Mouse (Mus musculus): Measurements from ENCODE around the gene Fras1. TPM values are rescaled to one million over a fixed set of nuclear protein-coding genes. Genes with fewer than 3 reads are reported as not detected.

The Fras1 gene
- total RNA-seq, 2 experiments from 2014 or later = 17.5 to 20.3 TPM

- no peak for DNase-seq (ENCODE audit: low spot score in 2 of 2)
Observed at GRCm38 (mm10) chr5:96402555-96402954, 28.8 kb downstream of the Fras1 start.

DNA sequence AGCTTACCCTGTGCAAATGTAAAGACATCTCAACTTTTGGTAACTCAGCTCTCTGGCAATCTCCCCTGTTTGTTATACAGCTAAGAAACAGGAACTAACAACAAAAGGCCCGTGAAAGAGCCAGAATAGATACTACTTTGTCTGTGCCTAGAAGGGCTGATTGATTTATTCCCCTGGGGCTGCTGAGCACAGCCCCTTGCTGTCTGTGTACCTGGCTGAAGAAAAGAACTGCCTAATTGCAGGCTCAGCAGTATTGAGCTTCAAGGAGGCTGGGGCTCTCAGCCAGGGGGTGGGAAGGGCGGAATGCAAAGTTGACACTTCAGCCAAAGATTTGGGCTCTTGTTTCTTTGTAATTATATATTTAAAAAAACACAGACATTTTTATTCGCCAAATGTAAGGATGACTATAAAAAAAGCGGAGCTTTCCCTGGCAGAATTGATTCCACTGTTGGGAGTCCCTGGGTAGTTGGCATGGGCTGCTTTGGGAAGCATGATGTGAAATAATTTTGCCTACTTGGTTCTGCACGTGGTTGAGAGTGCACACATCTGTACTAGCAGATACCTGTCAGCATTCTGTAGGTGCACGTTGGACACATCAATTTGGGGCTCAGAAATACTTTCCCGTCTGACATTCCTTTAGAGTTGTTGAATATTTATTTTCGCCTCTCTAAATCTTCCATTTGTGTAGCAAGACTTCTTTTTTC lies 31.5 kb downstream of the Fras1 start:
- no peak for DNase-seq (ENCODE audit: low spot score in 2 of 2)

GRCm38 (mm10) chr5:96408291-96408690 lies 34.5 kb downstream of the Fras1 start:
- no peak for DNase-seq (ENCODE audit: low spot score in 2 of 2)

DNA sequence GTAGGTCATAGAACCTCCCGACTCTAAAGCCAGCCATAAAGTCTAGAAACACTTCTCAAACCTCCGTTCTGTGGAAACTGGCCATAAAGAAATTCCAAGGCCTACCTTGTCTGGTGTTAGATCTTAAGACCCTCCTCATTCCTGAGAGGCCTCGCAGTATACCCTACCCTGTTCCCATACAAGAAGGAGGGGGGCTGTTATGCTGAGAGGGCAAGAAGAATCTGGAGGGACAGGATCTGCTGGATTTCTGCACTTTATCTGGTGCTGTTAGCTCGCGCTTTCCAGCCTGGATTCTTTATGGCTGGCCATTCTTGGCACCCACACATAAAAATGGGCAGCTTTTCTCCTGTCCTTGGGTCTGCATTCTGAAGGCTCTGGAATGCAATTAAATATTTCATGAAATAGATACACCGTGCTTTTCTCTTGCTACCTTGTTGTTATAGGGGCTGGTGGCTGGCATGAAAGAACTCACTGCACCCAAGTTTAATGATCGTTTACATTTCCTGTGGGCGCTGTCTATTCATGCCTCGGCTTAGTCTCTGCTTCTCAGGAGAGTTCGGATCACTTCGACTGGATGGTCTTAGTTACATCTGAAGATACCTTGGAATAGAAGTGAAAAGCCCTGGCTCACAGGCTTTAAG lies 39.1 kb downstream of the Fras1 start:
- DNase-seq (ENCODE audit: low spot score in 2 of 2) = no peak

GRCm38 (mm10) chr5:96417121-96417520 lies 43.4 kb downstream of the Fras1 start:
- DNase-seq (ENCODE audit: low spot score in 2 of 2) = no peak

- DNase-seq (ENCODE audit: low spot score in 2 of 2) = no peak
Observed at GRCm38 (mm10) chr5:96421550-96421949, 47.8 kb downstream of the Fras1 start.

- DNase-seq (ENCODE audit: low spot score in 2 of 2) = no peak
Observed at GRCm38 (mm10) chr5:96422716-96423115, 49.0 kb downstream of the Fras1 start.

GRCm38 (mm10) chr5:96425391-96425790 lies 51.6 kb downstream of the Fras1 start:
- no peak for DNase-seq (ENCODE audit: low spot score in 2 of 2)

DNA sequence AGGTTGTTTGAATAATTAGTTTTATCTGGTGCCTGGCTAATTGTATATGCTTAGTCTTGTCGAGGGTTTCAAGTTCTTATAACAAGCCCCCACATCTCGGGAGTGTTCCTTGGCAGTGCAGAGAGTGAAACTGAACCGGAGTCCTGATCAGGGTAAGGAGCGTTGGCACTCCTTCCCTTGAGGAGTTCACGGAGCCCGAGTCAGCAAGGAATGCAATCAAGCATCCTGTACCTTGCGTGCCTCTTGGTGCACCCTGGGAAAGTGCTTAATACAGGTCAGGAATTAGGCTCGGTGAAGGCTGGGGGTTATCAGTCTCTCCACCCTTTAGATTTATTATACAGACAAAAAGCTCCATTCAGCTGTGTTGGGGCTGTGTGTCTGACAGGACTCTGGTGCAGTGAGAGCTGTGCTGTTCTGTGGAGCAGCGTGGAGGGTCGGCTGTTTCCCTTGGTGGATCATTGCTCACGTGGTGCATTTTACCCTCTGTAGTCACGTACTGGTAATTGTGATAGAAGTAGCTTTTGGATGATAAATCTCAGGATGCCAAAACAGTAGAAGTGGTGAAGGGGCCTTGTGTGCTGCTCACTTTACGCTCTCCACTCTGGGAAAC lies 55.9 kb downstream of the Fras1 start:
- DNase-seq (ENCODE audit: low spot score in 2 of 2) = no peak

- no peak for DNase-seq (ENCODE audit: low spot score in 2 of 2)
Observed at GRCm38 (mm10) chr5:96437870-96438269, 64.1 kb downstream of the Fras1 start.

DNA sequence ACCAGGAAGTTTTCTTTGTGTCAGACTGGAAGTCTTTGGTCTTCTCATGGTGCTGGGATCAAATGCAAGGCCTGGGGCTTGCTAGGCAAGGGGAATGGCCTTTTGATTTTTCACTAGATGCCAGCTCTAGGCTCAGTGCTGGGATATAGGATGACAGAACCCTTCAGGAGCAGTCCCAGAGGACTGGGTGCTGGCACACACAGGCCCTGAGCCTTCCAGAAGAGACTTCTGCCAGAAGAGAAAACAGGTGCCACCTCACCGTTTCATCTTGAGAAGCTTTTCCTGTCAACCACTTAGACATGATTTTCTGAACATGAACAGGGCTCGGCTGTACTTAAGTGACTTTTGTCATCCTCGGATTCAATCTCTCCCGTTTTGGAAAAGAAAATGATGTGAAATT lies 66.1 kb downstream of the Fras1 start:
- no peak for DNase-seq (ENCODE audit: low spot score in 2 of 2)

GRCm38 (mm10) chr5:96447460-96447859 lies 73.7 kb downstream of the Fras1 start:
- DNase-seq (ENCODE audit: low spot score in 2 of 2) = no peak

DNA sequence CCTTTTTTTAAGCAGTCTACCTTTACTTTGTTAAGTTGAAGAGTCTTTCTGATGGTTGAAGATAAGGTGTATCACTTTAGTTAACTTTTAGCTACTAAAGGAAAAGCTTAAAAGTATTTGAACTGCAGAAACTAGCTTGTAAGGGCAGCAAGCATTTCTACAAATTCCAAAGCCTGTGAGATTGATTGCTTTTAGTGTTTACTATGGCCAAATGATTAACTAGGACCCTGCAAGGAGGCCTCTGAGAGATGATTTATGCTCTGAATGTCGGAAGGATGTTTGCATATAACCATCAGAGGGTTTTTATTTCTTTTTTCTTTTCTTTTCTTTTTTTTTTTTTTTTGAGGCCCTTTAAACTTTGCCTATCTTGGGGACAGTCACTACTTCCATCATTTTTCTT lies 78.3 kb downstream of the Fras1 start:
- DNase-seq (ENCODE audit: low spot score in 2 of 2) = no peak

- DNase-seq (ENCODE audit: low spot score in 2 of 2) = no peak
Observed at GRCm38 (mm10) chr5:96453386-96453785, 79.6 kb downstream of the Fras1 start.

DNA sequence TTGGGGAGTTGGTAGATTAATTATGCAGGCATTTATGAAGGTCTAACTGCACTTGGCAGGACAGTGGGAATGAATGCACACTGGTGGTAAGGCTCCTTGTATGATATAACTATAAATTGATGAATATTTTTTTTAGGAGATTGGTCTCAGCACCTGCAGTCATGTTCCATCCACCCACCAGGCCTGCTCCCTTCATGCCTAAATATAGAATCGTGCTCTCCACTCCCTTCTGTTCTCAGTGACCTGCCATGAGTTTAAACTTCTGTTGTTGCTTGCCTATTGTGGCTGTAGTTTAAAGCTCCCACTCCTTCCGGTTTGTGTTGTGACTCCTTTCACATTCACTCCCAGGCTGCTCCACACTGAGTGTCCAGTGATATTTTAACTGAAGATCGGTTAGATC lies 80.7 kb downstream of the Fras1 start:
- no peak for DNase-seq (ENCODE audit: low spot score in 2 of 2)

DNA sequence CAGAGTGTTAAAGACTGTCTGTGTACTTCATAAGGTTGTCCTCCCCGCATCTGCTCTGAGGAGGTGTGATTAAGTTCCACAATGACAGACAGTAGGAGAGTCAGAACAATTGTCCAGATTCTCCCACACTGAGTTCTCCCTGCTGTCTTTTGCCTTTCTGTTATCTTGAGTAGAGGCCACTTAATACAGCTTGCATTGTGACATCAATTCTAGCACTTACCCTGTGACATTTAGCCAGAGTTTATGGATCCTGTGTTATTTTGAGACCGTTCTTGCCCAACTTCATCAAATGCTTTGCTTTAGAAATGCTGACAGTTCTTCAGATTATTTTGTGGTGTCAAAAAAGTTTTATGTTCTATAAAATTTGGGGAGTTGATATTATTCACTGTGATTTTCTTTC lies 81.5 kb downstream of the Fras1 start:
- DNase-seq (ENCODE audit: low spot score in 2 of 2) = no peak

DNA sequence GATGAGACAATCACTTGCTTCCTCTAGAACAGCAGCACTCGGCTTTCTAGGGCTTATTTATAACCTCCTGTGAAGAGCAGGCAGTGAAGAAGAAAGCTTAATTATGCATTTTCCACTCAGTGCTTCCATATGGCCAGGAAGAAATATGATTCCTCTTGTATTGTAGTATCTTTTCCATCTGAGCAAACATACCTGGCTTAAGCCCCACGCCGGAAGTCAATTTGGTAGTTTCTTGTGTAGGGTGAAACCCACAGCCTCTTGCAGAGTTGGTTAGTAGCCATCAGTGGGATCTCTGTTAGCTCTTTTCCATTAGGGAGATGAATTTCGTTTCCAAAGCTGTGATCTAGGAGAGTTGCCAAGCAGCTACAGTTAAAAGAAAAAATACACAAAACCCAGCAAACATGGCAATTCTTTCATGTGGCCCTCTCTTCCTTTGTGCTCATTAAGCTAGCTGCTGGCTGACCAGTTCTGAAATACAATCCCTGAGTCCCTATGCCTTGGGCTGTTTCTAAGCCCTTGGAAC lies 83.7 kb downstream of the Fras1 start:
- peak in 1 of 2 experiments; percentile 21 for DNase-seq (ENCODE audit: low spot score in 2 of 2)

DNA sequence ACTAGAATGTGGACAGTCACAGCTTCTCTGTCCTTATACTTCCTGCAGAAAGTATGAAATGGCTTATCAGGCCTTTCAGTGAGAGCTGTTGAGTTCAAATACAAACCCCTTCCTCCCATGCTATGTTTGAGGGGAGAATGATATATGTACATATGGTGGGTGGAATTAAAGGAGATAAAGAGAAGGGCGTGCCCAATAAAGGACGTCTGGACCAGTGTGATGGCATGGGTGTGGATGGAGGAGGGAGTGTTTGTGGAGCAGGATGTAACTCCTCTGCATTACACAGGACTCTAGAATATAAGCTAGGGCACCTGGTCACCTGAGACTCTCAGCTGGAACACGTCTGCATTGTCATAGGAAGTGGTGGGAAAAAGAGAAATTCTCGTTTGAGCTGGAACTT lies 85.8 kb downstream of the Fras1 start:
- no peak for DNase-seq (ENCODE audit: low spot score in 2 of 2)

GRCm38 (mm10) chr5:96462197-96462596 lies 88.4 kb downstream of the Fras1 start:
- no peak for DNase-seq (ENCODE audit: low spot score in 2 of 2)

DNA sequence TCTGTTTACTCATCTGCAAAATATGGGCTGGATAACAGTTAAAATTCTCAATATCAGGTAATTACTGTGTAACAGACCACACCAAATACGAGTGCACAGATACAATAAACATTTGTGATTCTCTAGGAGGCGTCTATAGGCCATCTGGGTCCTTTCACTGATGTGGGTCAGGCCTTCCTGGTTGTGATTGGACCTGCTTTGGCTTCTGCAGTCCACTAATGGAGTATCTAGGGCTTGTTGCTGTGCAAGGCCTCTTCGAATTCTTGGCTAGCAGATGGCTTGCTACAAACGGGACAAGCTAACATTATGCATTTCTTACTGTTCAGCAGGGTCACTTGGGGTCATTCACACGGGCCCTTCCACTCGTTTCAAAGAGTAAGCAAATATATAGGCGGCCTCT lies 92.7 kb downstream of the Fras1 start:
- no peak for DNase-seq (ENCODE audit: low spot score in 2 of 2)

DNA sequence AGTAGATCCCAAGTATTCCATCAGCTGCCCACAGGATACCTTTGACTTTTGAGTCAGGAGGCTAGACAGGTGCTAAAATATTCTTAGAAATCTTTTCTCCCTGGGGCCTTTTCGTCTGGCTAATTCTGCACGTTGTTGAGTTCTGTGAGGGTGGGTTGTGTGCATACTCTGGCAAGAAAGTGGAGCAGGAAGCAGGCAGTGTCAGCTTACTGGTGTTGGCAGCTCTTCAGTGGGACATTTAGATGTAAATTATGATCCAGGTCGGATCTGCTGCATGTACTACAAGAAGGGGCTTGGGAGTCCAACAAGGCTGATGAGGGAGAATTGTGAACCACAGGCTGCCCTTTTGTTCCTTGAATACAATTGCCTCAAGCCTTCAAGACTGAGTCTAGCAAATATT lies 98.2 kb downstream of the Fras1 start:
- no peak for DNase-seq (ENCODE audit: low spot score in 2 of 2)

DNA sequence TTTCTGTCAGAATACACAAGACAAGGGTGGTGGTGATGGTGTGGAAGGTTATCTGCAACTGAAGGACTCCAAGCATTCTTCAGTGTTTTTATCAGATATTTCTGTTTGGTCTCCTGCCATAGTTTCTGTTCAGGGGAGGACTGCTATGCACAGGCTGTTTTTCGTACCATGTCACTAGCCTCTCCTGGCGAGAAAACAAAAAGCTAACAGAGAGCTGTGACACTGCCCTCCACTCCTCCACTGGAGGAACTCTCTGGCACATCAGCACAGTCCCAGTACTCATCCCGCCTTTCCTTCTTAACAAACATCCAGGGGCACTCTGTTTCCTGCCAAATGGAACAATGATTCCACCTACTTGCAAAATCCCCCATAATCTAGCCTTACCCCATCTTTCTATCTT lies 101.7 kb downstream of the Fras1 start:
- no peak for DNase-seq (ENCODE audit: low spot score in 2 of 2)

All from layer of hippocampus, postnatal 10 days (tissue).